Mouse (Mus musculus) left cerebral cortex, postnatal 14 days (tissue): ENCODE measurements around the gene Gramd1b. TPM values are rescaled to one million over a fixed set of nuclear protein-coding genes. Genes with fewer than 3 reads are reported as not detected.

Source experiments
- DNase-seq, 2 experiments: peaks; one replicate each; pipeline ENCODE4 v3.0.0; 2021 to 2022; ENCODE audit warnings: low spot score in 2 of 2, mixed read lengths in 1 of 2
- intact Hi-C: fragments of 180-260 bp; cut with DNase I; formaldehyde crosslinking; loops from one replicate; pipeline ENCODE4 v1.15.1; 2025
- total RNA-seq, 2 experiments: library from RNA; stranded (reverse); gene quantifications; 2 replicates each; pipeline ENCODE4 v1.2.3; 2021

Gene Gramd1b
- total RNA-seq, 2 experiments from 2014 or later: 155 to 181 TPM

DNA sequence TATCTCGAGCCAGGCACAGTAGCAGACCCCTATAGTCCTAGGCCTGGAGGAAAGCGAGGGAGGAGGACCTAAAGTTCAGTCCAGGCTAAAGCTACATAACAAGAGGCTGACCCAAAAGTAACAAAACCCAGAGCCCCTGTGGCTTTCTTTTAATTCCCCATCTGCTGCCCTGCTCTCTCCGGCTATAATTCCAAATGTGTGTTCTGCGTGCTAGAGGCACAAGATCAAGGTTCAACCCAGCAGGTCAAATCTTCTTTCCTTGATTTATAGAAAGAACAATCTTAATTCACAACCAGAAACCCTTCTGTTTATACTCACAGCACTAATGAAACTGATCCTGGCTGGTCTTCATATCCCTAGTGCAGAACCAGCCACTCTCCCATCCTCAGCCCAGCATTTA is 118.9 kb downstream of the Gramd1b start:
- DNase-seq: no peak

DNA sequence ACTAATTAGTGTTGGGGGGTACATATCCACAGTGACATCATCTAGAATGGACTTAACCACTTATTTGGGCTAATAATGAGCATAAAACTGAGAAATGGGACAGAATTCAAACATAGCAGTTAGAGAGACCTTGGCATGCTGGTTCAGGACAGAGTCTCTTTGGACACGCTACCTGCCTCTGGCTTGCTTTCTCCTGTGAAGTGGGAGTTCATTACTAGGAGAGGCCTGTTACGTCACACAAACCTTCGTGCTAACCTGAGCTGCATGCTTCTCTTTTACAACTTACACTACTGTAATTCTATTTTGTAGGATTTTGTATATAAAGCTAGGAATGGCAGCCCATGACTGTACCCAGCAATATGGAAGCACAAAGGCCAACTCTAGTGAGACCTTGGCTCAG is 120.3 kb downstream of the Gramd1b start:
- DNase-seq: no peak
- intact Hi-C loops: loop anchor here (10.0 kb wide), 1 partner anchor 204 kb away; no protein-coding TSS in a partner anchor

More for the DNA sequence above, 118.9 kb downstream of the Gramd1b start:
- intact Hi-C loops: loop anchor here (10.0 kb wide), 1 partner anchor 203 kb away; no protein-coding TSS in a partner anchor

GRCm38 (mm10) chr9:40409071-40409470 is 122.1 kb downstream of the Gramd1b start:
- no peak for DNase-seq
- intact Hi-C loops: no loop called here

DNA sequence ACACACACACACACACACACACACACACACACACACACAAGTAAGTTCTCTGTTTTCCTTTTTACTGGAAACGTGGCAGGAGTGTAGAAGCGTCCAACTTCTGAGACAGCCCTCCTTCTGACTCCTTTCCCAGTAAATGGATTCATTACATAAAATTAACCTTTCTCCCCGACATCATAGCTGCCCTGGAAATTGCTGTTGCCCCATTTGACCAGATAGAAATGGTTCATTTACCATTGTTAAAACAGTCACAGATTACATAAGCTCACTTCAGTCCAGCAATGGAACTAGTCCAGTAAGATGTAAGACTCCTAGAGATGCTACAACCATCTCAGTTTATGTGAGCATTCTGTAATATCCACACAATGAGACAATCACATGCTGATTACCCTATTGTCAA is 122.8 kb downstream of the Gramd1b start:
- no peak for DNase-seq
- intact Hi-C loops: no loop called here

DNA sequence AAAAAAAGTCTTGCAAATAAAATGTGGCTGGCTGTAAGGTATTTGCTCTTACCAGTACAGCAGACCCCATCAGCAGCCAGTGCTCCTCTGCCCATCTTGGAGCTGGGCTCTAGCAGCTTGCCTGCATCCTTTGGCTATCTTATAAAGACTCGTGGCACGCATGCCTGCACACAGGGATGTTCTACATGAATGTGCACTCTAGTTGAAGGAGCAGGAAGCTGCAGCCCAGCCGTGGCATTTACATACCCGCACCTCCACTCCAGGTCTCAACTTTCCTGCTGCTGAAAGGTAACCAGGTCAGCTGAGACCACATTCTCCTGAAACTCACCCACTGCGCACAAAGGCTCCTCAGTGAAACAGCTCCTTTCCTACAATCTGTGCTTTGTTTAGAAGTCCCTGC is 123.3 kb downstream of the Gramd1b start:
- intact Hi-C loops: no loop called here
- DNase-seq: no peak

- intact Hi-C loops: no loop called here
- no peak for DNase-seq
Observed at GRCm38 (mm10) chr9:40405804-40406203, 125.4 kb downstream of the Gramd1b start.

- intact Hi-C loops: no loop called here
- no peak for DNase-seq
Observed at GRCm38 (mm10) chr9:40405263-40405662, 125.9 kb downstream of the Gramd1b start.

DNA sequence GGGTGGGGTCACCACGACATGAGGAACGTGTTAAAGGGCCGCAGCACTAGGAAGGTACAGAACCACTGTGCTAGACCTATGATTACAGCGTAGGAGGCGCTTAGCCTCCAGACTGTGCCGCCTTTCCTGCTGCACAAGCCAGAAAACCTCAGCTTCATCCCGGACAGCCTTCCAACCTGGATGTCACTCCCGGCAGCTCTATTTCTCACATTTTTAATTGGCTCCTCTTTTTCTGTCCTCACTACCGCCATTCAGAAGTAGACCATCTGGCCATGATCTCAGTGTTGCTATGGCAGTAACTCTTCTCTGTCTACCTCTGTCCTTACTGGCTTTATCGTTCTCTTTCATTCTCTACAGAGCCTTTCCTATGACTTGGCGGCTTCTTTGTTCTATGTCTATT is 126.5 kb downstream of the Gramd1b start:
- peak; percentile 50 to 79 for DNase-seq
- intact Hi-C loops: no loop called here

GRCm38 (mm10) chr9:40403750-40404149 is 127.4 kb downstream of the Gramd1b start:
- DNase-seq: peak in 1 of 2 experiments; percentile 54
- intact Hi-C loops: no loop called here

- no peak for DNase-seq
- intact Hi-C loops: no loop called here
Observed at GRCm38 (mm10) chr9:40401818-40402217, 129.4 kb downstream of the Gramd1b start.

DNA sequence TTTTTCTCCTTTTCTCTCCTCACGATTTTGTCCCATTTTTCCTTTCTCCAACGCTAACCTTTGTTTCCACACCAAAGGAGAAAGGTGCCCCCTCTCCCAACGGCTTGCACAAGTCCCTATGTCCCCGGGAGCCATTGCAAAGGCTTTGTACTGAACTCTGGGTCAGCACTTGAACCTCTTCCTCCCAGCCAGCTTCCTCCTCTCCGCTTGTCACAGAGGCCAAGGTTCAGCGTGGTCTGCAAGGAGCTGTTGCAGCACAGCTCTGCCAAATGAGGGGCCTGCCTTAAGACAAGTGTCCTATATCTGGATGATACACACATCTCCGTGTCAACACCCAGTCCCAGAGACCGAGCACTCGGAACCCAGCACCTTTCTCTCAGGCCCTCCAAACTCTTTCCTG is 130.3 kb downstream of the Gramd1b start:
- intact Hi-C loops: no loop called here
- DNase-seq: no peak

DNA sequence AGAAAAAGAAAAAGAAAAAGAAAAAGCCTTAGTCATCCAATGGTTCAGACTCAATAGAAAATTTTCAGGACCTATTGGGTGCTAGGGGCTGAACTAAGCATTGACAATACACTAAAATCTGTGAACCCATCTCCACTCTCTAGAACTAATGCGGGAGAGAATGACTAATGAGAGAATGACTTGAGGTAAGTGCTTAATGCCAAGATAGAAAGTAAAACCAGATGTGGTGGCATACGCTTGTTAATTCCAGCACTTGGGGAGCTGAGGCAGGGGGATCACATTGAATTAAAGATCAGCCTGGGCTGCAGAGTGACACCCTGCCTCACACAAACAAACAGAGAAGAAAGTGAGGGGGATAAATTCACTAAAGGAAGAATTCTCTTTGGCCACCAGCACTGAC is 131.0 kb downstream of the Gramd1b start:
- DNase-seq: no peak
- intact Hi-C loops: no loop called here

DNA sequence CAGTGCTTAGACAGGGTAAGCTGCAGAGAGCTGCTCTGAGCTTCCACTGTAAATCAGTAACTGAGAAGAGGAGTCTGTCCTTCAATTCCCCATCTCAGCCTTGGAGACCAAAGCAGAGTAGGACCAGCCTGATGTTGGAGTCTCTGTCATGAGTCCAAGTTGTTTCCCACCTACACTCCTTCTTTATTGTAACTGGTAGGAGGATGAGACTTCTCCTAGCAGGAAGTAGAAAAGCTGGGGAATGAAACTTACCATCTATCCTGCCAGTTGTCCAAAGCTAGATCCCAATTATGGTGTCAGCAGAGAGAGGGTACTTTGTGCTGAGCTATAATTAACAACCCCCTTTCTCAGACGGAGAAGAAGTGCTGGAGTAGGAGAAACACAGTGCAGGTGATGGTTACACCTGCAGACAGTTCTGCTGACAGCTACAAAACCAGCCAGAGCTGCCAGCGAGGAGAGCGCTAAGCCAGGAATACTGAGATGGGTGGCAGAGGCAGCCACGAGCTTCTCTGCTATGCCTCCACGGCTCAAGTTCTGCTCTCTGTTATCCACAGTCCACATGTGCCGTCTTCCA is 131.7 kb downstream of the Gramd1b start:
- intact Hi-C loops: loop anchor here (10.0 kb wide), 1 partner anchor 165 kb away; no protein-coding TSS in a partner anchor

GRCm38 (mm10) chr9:40397471-40398245 is 133.5 kb downstream of the Gramd1b start:
- intact Hi-C loops: loop anchor here (10.0 kb wide), 1 partner anchor 163 kb away; no protein-coding TSS in a partner anchor

More for the DNA sequence above, 131.7 kb downstream of the Gramd1b start:
- no peak for DNase-seq

GRCm38 (mm10) chr9:40397036-40397435 is 134.1 kb downstream of the Gramd1b start:
- DNase-seq: peak; percentile 79 to 81
- intact Hi-C loops: loop anchor here (10.0 kb wide), 1 partner anchor 162 kb away; no protein-coding TSS in a partner anchor

More at GRCm38 (mm10) chr9:40397471-40398245, 133.5 kb downstream of the Gramd1b start:
- DNase-seq: no peak

GRCm38 (mm10) chr9:40396171-40396570 is 135.0 kb downstream of the Gramd1b start:
- intact Hi-C loops: loop anchor here (10.0 kb wide), 1 partner anchor 161 kb away; no protein-coding TSS in a partner anchor
- no peak for DNase-seq

DNA sequence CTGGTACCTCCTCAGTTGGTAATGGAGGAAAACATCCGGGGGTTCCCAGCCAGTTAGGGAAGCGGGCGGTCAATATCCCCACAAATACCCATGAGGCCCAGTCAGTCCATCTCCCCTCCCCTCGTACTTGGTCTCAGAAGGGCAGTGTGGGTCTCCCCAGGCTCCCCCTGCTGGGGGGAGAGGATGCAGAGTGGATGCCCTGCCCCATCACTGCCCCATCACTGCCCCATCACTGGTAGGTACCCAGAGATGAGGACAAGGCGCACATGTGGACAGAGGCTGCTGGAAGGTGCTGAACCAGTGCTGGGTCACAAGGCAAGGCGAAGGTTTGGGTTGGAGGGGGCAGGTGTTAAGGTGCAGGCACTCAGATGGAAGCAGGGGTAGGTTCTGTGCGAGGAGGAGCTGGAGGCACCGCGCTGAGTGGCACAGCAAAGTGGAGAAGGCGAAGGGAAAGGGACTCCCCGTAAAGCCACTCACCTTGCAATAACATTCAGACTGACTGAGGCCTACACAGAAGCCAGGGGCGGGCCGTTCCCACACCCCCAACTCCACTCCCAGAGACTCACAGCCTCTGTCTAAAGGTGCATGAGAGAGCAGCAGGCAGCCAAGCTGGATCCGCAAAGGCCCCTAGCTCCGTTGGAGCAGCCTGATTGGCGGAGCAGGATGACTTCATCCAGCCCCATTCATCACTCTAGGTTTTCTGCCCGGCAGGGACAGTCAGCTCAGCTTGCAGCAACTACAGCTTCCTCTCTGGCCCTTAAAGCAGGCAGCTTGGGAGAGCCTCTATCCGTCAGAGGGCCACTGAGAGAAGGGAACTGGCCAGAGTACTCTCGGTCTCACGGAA is 139.1 kb downstream of the Gramd1b start:
- DNase-seq: peak; percentile 80 to 81
- intact Hi-C loops: loop anchor here (2.0 to 10.0 kb wide), 3 partner anchors 40 to 157 kb away; no protein-coding TSS in a partner anchor

DNA sequence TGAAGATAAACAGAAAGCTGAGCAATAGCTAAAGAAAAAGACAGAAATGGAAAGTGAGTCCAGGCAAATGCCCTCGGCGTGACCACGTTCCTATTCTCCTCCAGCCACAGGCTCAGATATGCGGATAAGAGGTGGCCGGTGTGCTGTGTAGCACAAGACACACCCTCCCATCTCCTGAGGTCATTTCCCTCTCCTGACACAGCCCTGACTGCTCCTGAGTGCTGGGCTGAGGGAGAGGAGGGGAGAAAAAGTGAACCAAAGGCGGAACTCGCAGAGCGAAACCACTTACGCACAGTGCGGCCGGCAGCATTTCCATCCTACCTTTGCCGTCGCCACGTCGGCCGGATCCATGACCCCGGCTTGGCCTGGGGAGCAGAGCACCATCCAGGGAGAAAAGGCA is 139.8 kb downstream of the Gramd1b start:
- intact Hi-C loops: loop anchor here (5.0 to 10.0 kb wide), 2 partner anchors 39 to 157 kb away; no protein-coding TSS in a partner anchor
- no peak for DNase-seq

DNA sequence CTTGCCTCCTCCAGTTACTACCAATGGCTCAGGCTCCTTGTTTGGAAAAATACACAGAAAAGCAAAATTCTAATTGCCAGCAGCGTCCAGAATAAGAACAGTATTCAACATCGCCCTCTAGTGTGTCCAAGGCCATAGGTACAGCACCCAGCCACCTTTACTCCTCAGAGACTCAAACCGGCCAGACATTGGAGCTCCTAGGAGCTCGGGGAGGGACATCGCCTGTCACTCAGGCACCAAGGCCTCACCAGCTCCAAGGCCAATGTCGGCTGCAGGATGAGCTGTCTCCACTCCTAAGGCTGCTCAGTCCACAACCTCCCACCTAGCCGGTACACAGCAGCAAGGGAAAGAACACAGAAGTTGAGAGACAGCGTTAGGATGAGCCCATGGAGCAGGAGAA is 140.3 kb downstream of the Gramd1b start:
- intact Hi-C loops: loop anchor here (5.0 to 10.0 kb wide), 2 partner anchors 39 to 156 kb away; no protein-coding TSS in a partner anchor
- DNase-seq: no peak
